Mouse (Mus musculus) right cerebral cortex, postnatal 25 days (tissue): ENCODE results near the gene Lgmn.

ENCODE experiments used
- DNase-seq: peaks from one replicate; pipeline ENCODE4 v3.0.0; 2022

The Lgmn gene

DNA sequence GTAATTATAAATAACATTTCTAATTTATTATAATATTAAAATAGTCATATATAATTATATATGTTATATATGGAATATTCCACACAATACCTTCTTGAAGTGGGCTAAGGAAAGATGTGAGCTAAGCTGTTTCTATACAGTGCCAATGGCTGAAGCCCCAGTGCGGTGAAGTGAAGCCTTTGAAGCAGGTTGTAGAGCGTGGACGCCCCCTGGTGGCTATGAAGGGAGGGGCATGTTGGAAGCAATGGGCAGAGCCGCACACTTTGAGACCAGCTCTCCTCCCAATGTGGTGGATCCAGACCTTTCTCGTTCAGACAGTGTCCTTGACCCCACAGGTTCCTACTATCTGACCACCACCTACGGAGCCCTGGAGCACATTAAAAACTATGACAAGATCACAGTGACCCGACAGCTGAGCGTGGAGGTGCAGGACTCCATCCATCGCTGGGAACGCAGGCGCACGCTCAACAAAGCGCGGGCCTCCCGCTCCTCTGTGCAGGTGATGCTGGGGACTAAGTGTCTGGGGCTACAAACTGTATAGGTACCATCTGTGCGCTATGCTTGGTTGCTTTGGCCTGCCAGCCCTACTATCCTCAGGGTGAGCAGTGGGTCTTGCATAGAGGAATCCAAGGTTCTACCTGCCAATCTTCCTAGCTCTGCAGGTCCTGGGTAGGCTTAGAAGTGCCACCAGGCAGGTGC is 52.2 kb downstream of the Lgmn start:
- peak; percentile 82 for DNase-seq

DNA sequence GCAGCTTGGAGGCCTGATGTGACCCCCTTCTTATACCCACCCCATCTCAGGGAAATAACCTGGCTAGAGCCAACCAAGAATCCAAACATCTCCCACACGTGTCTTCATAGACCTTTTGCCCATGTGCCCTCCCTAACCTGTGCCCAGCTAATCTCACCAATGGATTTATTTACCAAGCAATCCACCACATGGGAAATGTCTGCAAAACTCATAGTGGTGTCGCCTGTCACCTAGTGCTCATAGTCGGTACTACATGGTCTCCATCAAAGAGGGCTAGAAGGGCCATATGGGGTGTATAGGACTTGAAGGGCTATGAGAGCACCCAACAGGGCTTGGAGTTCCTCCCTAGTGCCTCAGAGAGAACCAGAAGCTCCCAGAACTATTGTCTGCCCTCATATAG is 54.8 kb downstream of the Lgmn start:
- no peak for DNase-seq

DNA sequence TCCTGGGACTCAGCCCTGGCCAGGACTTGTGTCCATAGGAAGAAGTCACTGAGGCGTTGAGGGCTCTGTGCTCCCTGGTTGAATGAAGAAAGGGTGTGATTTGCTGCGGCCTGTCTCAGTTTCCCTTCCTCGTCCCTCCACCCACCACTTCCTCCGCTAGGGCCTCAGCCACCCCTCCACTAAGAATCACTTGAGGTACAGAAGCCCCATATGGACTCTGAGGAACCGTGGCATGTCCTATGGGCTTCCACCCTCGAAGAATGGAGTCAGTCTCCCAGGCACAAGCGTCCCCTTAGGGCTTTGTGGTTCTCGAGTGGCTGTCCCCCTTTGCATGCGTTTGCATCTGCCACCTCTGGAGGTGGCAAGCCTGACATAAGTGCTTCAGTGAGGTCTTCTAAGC is 56.3 kb downstream of the Lgmn start:
- no peak for DNase-seq

DNA sequence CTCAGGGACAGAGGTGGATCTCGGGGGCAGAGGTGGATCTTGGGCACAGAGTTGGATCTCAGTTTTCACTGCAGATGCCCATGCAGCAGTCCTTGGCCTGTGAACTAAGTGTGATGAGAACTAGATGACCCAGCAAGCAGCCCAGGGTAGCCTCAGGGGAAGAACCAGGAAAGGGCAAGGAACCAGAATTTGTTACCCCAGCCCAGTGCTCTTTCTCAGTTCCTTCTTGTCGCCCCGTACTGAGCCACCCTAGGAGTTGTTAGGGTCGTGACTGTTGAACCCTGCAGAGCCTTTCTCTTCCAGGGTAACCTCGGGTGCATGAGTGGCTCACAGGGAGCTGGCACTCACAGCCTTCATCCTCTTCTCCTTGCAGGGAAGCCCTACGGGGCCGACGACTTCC is 57.4 kb downstream of the Lgmn start:
- no peak for DNase-seq

DNA sequence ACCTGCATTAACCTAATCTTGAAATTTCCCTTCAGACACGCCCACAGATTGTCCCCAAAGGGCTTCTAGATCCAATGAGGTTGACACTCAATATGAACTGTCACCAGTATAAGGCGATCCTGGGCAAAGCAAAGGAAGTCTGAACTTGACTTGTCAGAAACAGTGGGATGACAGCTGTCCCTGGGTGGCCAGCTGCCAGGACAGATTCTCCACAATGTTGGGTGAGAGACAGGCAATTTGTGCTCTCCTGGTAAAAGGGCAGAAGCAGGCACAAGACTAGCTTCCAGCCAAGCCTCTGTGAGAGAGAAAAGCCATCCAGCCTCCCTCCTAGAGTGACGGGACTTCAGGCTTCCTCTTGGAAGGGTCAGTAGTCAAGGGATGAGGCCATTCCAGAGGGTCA is 67.3 kb downstream of the Lgmn start:
- no peak for DNase-seq

DNA sequence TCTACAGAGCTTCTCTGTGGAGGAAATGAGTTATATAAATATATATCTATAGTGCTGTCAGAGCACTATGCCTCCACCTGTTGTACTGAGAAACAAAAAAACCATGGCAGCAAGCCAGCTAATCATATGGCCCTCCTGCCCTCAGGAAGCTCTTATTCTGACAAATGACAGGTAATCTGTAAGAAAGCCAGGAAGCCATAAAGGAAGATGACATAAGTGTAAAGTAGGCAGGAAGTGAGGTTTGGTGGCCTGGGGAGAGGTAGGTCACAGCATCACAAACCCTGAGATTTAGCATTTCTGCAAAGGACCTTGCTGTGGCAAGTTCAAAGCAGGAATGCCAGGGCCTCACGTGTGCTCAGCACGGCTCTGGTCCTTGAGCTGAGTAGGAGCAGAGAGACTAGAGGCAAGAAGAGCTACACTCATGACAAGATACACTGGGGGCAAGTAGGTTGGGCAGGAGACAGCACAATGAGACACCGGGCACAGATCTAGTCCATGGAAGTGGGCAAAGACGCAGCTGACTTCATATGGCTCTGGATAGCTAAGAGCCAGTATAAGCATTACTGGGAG is 68.6 kb downstream of the Lgmn start:
- DNase-seq, result no peak

DNA sequence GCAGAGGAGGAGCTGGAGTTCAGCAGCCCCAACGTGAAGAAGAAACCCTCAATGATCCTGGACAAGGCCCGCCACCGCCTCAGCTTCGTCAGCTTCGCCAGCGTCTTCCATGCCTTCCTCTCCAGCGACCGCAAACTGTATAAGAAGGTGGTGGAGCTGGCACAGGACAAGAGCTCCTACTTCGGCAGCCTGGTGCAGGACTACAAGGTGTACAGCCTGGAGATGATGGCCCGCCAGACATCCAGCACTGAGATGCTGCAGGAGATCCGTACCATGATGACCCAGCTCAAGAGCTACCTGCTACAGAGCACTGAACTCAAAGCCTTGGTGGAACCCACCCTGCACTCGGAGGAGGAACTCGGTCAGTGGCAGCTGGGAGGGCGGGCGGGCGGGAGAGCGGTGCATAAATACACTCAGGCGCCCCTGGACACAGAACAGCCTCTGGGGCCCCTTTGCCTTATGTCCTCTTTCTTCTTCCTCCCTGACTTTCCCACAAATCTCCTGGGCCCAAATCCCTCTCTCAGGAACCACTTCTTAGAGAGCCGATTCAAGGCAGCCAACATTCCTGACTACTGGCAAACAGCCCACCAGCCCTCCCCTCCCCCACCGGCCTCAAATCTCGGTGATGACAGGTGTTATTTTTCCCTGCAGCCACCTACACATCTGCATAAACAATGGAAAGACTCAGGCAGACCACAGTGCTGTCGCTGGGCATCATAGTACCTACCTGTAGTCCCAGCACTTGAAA is 70.0 kb downstream of the Lgmn start:
- no peak for DNase-seq

DNA sequence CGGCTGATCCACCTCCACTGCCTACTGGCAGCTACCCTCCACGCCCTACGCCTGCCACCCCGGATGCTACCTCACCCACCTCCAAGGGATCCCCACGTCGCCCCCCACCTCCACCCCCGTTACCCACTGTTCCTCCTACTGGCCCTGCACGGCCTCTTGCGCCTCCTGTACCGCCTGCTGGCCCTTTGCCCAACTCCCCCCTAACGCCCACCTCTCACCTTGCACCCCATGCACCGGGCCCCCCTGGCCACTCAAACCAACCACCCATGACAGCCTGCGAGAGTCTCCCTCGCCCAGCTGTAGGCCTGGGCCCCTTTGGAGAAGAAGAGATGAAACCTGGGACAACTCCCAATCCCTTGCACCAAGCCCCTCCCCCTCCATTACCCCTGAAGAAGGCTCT is 71.1 kb downstream of the Lgmn start:
- no peak for DNase-seq

DNA sequence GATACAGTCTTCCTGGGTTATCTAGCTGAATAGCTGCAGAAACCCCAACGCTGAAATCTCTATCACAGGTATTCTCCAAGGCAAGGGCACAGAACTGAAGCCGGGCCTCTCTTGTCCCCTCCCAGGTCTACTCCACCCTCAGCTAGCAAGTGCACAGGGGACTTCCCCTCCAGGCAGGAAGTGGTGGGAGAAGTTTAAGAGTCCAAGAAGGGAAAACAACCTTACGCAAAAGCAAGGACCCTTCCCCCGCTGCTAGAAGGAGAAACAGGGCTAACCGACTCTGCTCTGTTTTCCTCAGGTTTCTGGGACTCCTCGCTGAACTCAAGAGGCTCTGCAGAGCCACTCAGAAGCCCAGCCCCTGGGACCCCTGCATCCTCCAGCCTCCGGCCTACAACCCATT is 71.5 kb downstream of the Lgmn start:
- no peak for DNase-seq

DNA sequence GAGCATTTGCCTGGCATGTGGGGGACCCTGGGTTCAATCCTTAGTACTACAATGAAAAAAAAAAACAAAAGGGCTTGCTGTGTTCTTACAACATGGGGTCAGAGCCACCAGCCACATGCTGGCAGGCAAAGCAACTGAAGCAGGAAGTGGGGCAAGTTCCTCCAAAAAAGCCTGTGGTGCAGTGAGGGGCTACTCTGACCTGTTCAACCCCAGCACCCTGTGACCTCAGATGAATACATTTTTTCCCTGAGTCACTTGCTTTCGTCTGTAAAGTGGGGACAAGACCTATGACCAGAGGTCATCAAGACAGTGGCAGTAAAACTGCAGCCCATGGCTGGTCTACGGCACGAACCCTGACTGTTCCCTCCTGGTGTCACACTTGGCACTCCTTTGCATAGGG is 72.5 kb downstream of the Lgmn start:
- no peak for DNase-seq

DNA sequence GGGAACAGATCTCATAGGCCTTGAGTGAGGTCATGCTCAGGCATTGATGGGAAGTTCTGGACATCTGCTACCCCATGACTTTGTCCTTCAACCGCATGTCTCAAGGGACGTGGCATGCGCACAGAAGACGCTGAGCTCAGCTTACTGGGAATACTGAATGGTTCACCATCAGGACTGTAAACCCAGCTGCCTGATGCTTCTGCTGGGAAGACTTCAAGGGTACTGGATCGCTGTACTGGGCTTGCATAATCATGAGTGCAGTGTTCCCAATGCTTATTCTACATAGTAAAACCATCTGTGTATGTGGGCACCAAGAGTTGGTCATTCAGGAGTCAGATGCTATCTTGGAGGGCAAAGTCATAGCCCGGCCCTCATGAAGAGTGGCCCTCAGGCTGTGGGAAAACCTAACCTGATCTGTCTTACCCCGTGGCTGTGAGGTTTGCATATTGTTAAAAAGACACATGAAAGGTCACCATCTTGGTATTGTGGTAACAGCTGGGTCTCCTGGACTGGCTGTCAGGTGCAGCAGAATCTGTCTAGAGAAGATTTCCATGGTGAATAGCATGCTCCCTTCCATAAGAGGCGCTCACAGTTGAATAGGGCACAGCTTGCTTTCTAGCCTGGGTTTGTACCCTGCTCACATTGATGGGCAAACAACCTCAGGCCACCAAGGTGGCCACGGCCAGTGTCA is 73.3 kb downstream of the Lgmn start:
- DNase-seq, result no peak

DNA sequence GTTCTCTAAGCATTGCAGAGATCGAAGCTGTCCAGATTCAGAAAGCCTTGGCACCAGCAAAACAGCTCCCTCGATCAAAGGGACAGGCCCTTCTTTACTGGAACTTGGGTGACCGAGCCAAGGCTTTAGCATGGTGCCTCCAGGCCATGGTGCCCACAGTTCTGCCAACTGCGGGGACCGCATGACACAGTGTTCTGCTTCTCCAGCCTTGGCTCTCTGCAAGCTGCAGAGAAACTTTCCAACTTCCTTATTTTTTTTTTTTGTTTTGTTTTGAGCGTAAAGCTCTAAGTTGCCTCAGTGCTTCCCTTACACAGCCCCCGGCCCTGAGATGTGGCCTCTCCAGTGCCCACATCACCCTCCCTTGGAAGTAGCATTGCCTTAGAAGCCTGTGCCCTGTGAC is 74.6 kb downstream of the Lgmn start:
- DNase-seq, result no peak

DNA sequence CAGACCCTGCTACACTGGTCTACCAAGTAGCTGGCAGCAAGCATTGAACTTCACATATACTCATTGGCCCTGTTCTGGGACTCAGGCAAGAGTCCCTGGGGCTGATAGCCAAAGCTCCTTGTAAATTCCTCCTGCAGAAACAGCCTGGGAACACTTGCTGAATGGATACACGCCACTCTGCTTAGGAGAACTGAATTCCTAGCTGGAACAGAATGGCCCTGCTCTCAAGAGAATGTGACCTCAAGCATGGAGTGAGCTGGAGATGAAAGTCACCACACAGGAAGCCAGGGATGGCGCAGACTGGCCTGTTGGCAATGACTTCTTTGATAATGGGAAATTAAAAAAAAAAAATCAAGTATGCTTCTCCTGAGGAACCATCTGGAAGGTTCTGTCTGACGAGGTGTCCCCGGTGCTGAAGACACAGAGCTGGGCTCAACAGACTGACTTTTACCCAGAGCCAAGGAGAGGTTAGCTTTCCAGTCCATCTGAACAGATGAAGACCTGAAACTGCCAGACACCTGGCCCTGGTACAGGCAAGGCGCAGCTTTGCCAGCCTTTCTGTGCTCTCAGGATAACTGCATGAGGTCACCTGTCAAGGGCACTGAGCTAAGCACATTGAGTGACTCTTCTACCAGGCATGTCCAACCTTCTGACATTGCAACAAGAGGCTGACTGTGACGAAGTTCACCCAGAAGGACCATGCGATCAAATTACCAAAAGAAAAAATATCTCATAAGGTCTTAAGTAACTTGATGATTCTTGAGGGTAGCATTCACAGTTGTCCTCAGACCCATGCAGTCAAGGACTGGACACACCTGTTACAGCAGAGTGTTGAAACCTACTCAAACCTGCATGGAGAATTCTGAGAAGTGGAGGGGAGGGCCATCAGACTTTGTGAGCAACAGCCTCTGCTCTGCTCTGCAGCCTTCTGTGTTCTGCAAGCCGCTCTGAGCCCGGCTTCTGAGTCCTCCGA is 78.1 kb downstream of the Lgmn start:
- DNase-seq, result no peak

DNA sequence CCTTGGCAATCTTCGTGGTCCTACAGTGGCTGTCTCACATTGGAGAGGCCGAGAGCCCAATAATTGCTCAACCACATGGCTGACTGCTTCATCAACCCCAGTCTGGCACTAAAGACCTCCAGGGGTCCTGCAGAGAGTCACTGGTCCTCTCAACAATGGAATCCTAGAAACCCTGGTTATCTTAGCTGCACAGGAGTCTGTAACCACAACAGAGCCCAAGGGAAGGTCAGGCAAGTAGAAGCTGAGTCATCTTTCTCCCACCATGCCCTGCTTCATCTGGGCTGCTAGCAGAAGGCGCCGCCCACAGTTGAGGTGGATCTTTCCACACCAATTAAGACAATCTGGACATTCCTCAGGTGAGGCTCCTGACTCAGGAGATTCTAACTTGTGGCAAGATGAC is 80.2 kb downstream of the Lgmn start:
- no peak for DNase-seq

DNA sequence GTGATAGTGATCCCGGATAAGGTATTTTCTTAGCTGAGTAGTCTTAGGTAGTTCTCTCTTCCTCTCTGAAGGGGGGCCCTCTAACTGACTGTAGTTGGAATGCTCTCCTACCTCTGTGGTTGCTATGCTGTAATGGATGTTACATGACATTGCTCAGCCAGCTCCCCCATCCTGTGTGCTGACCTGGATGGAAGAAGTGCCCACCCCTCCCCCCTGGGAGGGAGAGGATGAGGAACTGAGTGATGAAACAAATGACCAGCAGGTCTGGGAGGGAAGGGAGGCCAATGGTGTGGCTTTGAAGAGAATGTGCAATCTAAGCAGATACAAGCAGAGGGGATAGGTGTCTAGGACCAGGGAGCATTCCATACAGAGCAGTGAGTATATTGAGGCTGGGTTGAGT is 82.8 kb downstream of the Lgmn start:
- DNase-seq, result no peak

DNA sequence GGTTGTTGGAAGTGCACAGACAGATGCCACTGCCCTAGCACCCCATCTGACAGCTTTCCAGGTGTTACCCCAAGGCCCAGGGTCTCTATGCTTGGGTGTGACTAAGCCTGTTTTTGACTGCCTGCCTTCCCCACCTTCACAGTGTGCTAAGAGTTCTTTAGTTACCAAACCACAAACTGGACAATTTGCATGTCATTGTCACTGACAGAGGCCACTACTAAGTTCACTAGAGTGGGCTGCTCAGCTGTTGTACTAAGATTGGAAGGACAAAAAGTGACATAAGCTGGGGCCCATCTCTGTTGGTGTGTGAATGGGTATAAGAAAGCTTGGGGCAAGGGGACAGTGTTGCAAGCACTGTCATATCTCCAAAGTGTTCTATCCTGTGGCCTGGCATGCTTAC is 83.8 kb downstream of the Lgmn start:
- no peak for DNase-seq

DNA sequence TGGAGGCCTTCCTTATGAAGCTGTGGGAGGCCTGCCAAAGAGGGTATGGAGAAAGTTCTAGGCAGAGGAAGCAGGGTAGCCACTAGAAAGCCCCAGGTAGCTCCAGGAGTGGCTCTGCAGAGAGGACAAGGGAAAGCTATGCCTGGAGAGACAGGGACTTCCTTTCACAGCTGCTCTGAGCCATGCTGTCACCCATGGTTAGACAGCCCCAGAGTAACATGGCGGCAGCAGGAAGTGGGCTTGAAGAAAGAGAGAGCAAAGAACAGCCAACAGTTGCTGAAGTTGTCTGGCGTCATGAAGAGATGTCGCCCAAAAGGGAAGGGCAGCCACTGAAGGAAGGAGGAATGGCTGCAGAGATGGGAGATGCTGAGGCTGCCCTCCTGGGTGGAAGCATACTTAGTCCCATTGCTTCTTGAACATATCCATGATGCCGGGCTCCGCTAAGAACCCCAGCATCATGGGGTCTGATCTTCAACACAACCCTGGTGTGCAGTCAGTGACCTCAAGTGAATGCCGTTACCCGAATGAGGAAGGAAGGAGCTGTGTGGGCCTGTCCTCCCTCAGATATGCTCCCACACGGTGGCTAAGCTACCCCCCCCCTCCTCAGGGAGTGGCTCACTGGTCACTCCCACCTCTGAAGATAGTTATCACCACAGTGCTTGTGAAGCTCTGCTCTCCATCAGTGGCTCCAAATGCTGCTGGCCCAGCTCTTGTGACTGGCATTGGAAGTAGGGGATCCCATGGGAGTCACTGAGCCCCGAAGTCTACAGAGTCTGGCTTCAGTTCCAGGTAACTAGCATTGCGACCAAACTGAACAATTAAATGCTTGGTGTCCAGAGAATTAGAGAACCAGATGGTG is 85.3 kb downstream of the Lgmn start:
- DNase-seq, result no peak

DNA sequence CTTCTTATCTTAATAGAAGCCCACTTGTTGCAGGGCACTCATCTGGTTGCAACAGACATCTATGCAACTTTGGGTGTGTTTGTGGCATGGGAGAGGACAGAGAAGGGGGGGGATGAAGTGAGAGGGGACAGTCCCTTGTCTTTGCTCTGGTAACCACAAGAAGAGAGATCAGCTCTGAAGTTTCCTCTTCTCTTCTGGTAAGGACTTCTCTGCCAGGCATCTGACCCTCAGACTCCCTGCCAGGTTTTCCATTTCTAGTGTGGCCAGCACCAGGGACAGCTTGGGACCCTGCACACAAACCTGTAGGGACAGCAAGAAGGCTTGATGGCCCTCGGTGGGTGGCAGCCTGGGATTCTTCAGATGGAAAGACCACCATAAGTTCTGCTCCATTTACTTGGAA is 88.6 kb downstream of the Lgmn start:
- no peak for DNase-seq

DNA sequence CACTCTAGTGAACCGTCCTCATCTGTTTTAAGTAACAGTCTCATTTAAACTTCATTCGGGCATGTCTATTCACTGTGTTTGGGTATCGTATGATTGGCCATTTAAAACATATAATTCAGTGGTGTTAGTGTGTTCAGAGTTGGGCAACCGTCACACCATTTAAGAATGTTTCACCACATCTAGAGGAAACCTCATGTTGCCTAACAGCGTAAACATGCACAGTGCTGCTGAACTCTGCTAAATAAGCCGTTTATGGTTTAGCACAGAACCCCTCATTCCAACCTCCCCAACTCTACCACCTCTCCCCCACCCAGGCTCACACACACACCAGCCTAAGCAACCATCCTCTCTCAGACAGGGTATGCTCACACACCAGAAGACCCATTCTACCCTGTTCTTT is 91.2 kb downstream of the Lgmn start:
- DNase-seq, result no peak

DNA sequence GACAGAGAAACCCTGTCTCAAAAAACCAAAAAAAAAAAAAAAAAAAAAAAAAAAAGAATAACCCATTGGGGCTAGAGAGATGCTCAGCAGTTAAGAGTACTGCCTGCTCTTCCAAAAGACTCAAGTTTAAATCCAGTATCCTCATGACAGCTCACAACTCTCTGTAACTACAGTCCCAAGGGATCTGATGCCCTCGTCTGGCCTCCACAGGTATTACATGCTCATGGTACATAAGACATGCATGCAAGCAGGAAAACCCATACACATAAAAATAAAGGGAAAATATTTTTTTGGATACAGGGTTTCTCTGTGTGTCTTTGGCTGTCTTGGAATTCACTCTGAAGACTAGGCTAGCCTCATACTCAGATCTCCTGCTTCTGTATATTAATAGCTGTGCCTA is 93.1 kb downstream of the Lgmn start:
- no peak for DNase-seq

DNA sequence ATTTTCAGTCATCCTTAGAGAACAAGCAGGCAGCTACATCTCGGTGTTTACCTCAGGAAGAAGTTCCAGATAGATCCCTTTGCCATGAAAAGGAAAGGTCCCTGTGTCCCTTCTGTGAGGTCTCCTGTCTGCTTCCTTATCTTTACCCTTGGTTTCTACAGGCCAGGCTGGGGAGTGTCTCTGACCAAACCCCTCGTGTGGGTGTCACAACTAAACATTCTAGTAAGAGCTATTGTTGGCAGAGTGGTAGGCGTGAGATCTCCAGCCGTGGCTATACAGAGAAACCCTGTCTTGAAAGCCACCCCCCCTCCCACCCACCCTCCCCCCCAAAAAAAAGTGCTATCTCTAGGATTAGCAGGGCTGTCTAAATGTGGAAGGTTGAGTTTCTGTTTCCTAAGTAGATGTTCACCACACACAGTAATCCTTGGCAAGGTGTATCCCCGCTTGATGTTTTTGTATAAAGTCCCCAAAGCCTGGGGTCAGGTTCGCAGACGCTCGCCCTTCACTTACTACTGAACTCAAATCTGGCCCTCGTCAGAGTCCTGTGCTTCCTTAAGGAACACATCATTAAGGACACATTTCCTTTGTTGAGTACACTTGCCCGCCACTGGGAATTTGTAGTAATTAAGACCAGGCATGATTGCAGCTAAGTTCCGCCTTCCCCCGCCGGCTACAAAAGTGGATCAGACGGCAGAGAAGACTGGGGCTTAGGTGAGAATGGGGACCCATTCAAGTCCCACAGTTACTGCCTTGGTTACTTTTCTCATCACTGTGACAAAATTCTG is 94.4 kb downstream of the Lgmn start:
- no peak for DNase-seq
